Mouse (Mus musculus) ES-E14 (cell line): Measurements from ENCODE around the gene Tas2r135. TPM values are rescaled to one million over a fixed set of nuclear protein-coding genes. Genes with fewer than 3 reads are reported as not detected.
A peak's percentile ranks its signal among the peaks of the same experiment; 100 is the strongest.

ENCODE experiments used
- DNase-seq: peaks from one replicate; pipeline ENCODE4 v3.0.0-alpha.2; 2013; ENCODE audit warnings: low read depth, low spot score
- H3K27ac ChIP-seq: 2 replicates; pipeline ENCODE4 v1.5.1; 2012; ENCODE audit warnings: low read depth, mild to moderate bottlenecking, low read length, moderate library complexity, mixed read lengths; ENCODE audit not compliant: poor library complexity, insufficient read depth, severe bottlenecking
- H3K36me3 ChIP-seq: 2 replicates; pipeline ENCODE4 v1.6.1; 2012; ENCODE audit warnings: mild to moderate bottlenecking, low read length, moderate library complexity, mixed read lengths; ENCODE audit not compliant: control insufficient read depth, poor library complexity, insufficient read depth, severe bottlenecking
- H3K4me1 ChIP-seq, 2 experiments: fragments of 150-350 bp in 1 of 2; sonication (generic) in 1 of 2; 2 replicates each; pipeline ENCODE4 v1.6.1; 2012; ENCODE audit warnings: low read length in 2 of 2, mild to moderate bottlenecking in 1 of 2, mixed read lengths in 1 of 2; ENCODE audit not compliant: control insufficient read depth in 2 of 2, insufficient read depth in 2 of 2, poor library complexity in 1 of 2
- H3K4me3 ChIP-seq, 2 experiments: fragments of 150-350 bp in 1 of 2; sonication (generic) in 1 of 2; 2 replicates each; pipeline ENCODE4 v1.5.1; 2012; ENCODE audit warnings: low read length in 2 of 2, low read depth in 1 of 2, mild to moderate bottlenecking in 1 of 2, mixed read lengths in 1 of 2; ENCODE audit not compliant: insufficient read depth in 1 of 2, poor library complexity in 1 of 2, severe bottlenecking in 1 of 2
- H3K9ac ChIP-seq: 2 replicates; pipeline ENCODE4 v1.6.1; 2012; ENCODE audit warnings: low read depth, mild to moderate bottlenecking, low read length, mixed read lengths; ENCODE audit not compliant: poor library complexity, insufficient read depth, severe bottlenecking
- H3K9me3 ChIP-seq: fragments of 150-350 bp; sonication (generic); 2 replicates; pipeline ENCODE4 v1.6.1; 2012; ENCODE audit warnings: low read depth, mild to moderate bottlenecking, low read length; ENCODE audit not compliant: control insufficient read depth, insufficient read depth
- CHD2 ChIP-seq: IDR thresholded peaks from 2 replicates; pipeline ENCODE4 v1.6.1; 2014; ENCODE audit warnings: mild to moderate bottlenecking, low read depth, low read length, inconsistent platforms
- HCFC1 ChIP-seq: IDR thresholded peaks from 2 replicates; pipeline ENCODE4 v1.6.1; 2012; ENCODE audit warnings: low read length, inconsistent platforms, borderline replicate concordance; ENCODE audit not compliant: insufficient read depth
- MAFK ChIP-seq: IDR thresholded peaks from 2 replicates; pipeline ENCODE4 v1.6.1; 2014; ENCODE audit warnings: mild to moderate bottlenecking, low read depth, low read length, inconsistent platforms; ENCODE audit not compliant: insufficient read depth
- ZC3H11A ChIP-seq: IDR thresholded peaks from 2 replicates; pipeline ENCODE4 v1.6.1; 2012; ENCODE audit warnings: low read depth, mild to moderate bottlenecking, inconsistent platforms, low read length, borderline replicate concordance
- ZNF384 ChIP-seq: IDR thresholded peaks from 2 replicates; pipeline ENCODE4 v1.6.1; 2012; ENCODE audit warnings: low read depth, low read length, inconsistent platforms
- in situ Hi-C, 2 experiments: fragments of 600-800 bp; cut with MboI; formaldehyde crosslinking; loops; one replicate each; pipeline ENCODE4 v1.15.1; 2025; ENCODE audit warnings: low sequenced_read_pairs in 2 of 2, inconsistent platforms in 1 of 2; ENCODE audit not compliant: unreplicated experiment in 2 of 2
- total RNA-seq: library from RNA; depleted of rRNA; stranded (reverse); fragments of 300-350 nt; gene quantifications from 2 replicates; pipeline ENCODE4 v1.2.3, GENCODE M21; 2012

Tas2r135 gene
- total RNA-seq, 1 experiment = not detected

- H3K36me3 ChIP-seq = no peaks in the 10 kb centered on the region
- TF ChIP-seq HCFC1 (no peak), CHD2 (no peak), ZNF384 (no peak), ZC3H11A (no peak), MAFK (no peak)
- peak; percentile 73 for DNase-seq
- in situ Hi-C loops = no loop called here
- no peak overlapping the region for H3K4me3 ChIP-seq
- no peaks in the 10 kb centered on the region; a peak in 1 of 4 replicates for H3K4me1 ChIP-seq
- no peak overlapping the region for H3K9ac ChIP-seq
- H3K9me3 ChIP-seq = no peaks in the 10 kb centered on the region
- no peak overlapping the region; the same call in 1 of the 2 replicates for H3K27ac ChIP-seq
Measured at GRCm38 (mm10) chr6:42380416-42381144, 24.7 kb upstream of the Tas2r135 start.

GRCm38 (mm10) chr6:42381221-42381620 is 24.0 kb upstream of the Tas2r135 start:
- H3K4me3 ChIP-seq = no peak overlapping the region
- no peaks in the 10 kb centered on the region for H3K9me3 ChIP-seq
- H3K4me1 ChIP-seq = no peaks in the 10 kb centered on the region; a peak in 1 of 4 replicates
- no peak for DNase-seq
- TF ChIP-seq ZC3H11A (no peak), ZNF384 (no peak), CHD2 (no peak), HCFC1 (no peak), MAFK (no peak)
- no peaks in the 10 kb centered on the region for H3K36me3 ChIP-seq
- no peak overlapping the region; the same call in 1 of the 2 replicates for H3K27ac ChIP-seq
- H3K9ac ChIP-seq = no peak overlapping the region
- in situ Hi-C loops = no loop called here

- Histone ChIP-seq H3K4me1 (no peaks in the 10 kb centered on the region; a peak in 1 of 4 replicates), H3K36me3 (no peaks in the 10 kb centered on the region), H3K9ac (no peak overlapping the region), H3K4me3 (no peak overlapping the region), H3K9me3 (no peaks in the 10 kb centered on the region), H3K27ac (no peak overlapping the region)
- DNase-seq = no peak
- no peak for TF ChIP-seq ZC3H11A
- in situ Hi-C loops = no loop called here
Measured at GRCm38 (mm10) chr6:42381916-42382381, 23.3 kb upstream of the Tas2r135 start.

- H3K36me3 ChIP-seq = no peaks in the 10 kb centered on the region
- in situ Hi-C loops = no loop called here
- no peaks in the 10 kb centered on the region for H3K9me3 ChIP-seq
- H3K27ac ChIP-seq = no peak overlapping the region
- TF ChIP-seq CHD2 (no peak), HCFC1 (no peak), ZNF384 (no peak), ZC3H11A (no peak), MAFK (no peak)
- no peak overlapping the region for H3K9ac ChIP-seq
- no peak for DNase-seq
- no peak overlapping the region for H3K4me3 ChIP-seq
- H3K4me1 ChIP-seq = no peaks in the 10 kb centered on the region; a peak in 1 of 4 replicates
Measured at GRCm38 (mm10) chr6:42383360-42383759, 21.9 kb upstream of the Tas2r135 start.

- Histone ChIP-seq H3K9me3 (no peaks in the 10 kb centered on the region), H3K4me3 (no peak overlapping the region), H3K27ac (no peak overlapping the region), H3K36me3 (no peaks in the 10 kb centered on the region), H3K9ac (no peak overlapping the region), H3K4me1 (no peaks in the 10 kb centered on the region)
- in situ Hi-C loops = no loop called here
- no peak for DNase-seq
- TF ChIP-seq CHD2 (no peak), ZNF384 (no peak), MAFK (no peak), ZC3H11A (no peak), HCFC1 (no peak)
Measured at GRCm38 (mm10) chr6:42385635-42386034, 19.6 kb upstream of the Tas2r135 start.
